Mouse (Mus musculus) lung, adult 2 months (tissue): ENCODE data around the gene Noto. TPM values are rescaled to one million over a fixed set of nuclear protein-coding genes. Genes with fewer than 3 reads are reported as not detected.

Experiments used
- DNase-seq: peaks from one replicate; pipeline ENCODE4 v3.0.0; 2022
- H3K4me1 ChIP-seq: fragments of 200-500 bp; 2 replicates; pipeline ENCODE4 v1.6.1; 2011; ENCODE audit warnings: low read length; ENCODE audit not compliant: control insufficient read depth, insufficient read depth
- H3K4me3 ChIP-seq: fragments of 200-500 bp; replicated peaks from 2 replicates; pipeline ENCODE3; 2011; ENCODE audit warnings: low read depth, mild to moderate bottlenecking, control low read depth, low read length; ENCODE audit errors: extremely low read depth
- CTCF ChIP-seq: fragments of 200-500 bp; IDR thresholded peaks from 2 replicates; pipeline ENCODE4 v1.5.1; 2011; ENCODE audit warnings: mild to moderate bottlenecking, low read length, control low read depth; ENCODE audit not compliant: insufficient read depth
- POLR2A ChIP-seq: fragments of 200-500 bp; IDR thresholded peaks from 2 replicates; pipeline ENCODE4 v1.6.1; 2011; ENCODE audit warnings: low read depth, mild to moderate bottlenecking, control low read depth, low read length, borderline replicate concordance; ENCODE audit errors: extremely low read depth
- whole genome bisulfite sequencing: fragments of 180-500 bp; shearing (Covaris S2); methylation state at CpG from one replicate; pipeline ENCODE4 v1.1.7; 2018; 5-methylcytosine and 5-hydroxymethylcytosine counted together
- polyA plus RNA-seq: library from polyadenylated mRNA; depleted of rRNA; stranded (reverse); fragments of >200 nt; gene quantifications from 2 replicates; pipeline ENCODE4 v1.2.3, GENCODE M21; 2012

The Noto gene
- polyA plus RNA-seq, 1 experiment: not detected

DNA sequence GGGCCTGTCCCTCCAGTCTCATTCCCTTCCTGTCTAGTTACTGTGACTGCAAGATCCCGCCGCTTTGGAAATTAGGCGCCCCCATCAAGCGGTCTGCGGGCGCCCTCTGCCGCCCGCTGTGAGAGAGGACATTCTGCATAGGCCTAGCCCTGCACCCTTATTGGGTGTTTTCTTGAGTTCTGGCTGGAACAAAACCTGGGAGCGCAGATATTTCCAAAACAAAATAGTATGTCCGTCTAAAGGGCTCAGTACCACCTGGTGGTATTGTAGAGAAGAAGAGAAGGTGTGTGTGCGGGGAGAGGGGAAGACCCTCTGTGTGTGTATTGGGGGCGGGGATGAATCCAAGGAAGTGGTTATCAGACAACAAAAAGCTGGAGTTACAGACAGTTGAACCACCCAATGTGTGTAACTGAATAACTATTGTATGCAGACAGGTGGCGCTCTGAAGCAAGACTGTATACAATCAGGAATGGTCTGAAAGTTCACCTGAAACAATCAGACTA, 12.9 kb upstream of the Noto start:
- Histone ChIP-seq H3K4me1 (no peaks in the 10 kb centered on the region; the same call in 1 of the 2 replicates), H3K4me3 (no peak overlapping the region)
- WGBS: 10% methylated on average over 13 of the region's 13 CpGs
- peak; percentile 58 for TF ChIP-seq CTCF
- TF ChIP-seq POLR2A: no peak
- DNase-seq: peak; percentile 49

GRCm38 (mm10) chr6:85415829-85416228, 7.9 kb upstream of the Noto start:
- Histone ChIP-seq H3K4me3 (no peak overlapping the region), H3K4me1 (no peaks in the 10 kb centered on the region; the same call in none of the 2 replicates)
- no peak for DNase-seq
- WGBS: 40% methylated on average over 3 of the region's 3 CpGs
- TF ChIP-seq POLR2A (no peak), CTCF (no peak)

DNA sequence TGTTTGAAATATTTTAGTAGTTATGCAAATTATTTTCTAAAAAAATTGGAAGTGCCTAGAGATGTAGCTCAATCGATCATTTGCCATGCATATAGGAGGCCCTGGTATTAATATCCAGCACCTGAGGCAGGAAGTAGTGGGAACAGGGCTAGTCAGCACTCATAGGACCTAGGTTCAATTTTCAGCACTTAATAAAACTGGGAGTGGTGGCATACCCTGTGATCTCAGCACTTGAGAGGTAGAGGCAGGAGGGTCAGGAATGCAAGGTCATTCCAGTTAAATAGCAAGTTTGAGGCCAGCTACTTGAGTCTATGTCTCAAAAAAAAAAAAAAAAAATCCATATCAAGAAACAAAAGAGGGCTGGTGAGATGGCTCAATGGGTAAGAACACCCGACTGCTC, 4.5 kb upstream of the Noto start:
- 52% methylated on average over 2 of the region's 2 CpGs for WGBS
- no peak for TF ChIP-seq CTCF
- TF ChIP-seq POLR2A: no peak
- no peak overlapping the region for H3K4me3 ChIP-seq

DNA sequence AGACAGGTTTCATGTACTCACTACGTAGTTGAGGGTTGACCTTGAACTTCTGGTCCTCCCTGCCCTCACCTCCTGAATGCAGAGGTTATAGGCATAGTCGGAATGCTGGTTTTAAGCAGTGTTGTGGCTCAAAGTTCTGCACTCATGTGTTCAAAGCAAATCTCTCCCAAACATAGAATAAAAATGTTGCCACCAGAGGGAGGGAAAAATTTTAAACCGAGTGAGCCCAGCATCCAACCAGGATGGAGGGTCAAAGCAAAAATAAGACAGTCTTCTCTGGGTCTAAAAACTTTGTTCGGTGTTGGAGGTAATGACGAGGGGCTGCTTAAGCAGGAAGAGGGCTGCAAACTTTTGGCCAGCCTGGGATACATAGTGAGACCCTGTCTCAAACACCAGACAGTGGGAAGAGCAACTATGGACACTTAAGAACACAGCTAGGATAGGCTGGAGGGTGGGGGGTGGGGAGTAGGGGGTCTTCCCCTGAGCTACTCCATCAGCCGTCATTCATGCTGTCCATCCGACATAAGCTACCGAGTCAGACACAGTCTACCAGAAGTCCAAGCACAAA, 7.7 kb downstream of the Noto start:
- Histone ChIP-seq H3K4me1 (peaks cover 6% of the 10 kb centered on the region; the same call in 1 of the 2 replicates), H3K4me3 (peak overlapping the region; percentile 84)
- TF ChIP-seq CTCF (no peak), POLR2A (no peak)
- no peak for DNase-seq
- WGBS: 52% methylated on average over 8 of the region's 8 CpGs

More for the DNA sequence above, 4.5 kb upstream of the Noto start:
- DNase-seq: no peak
- H3K4me1 ChIP-seq: peaks cover 2% of the 10 kb centered on the region; the same call in 1 of the 2 replicates

DNA sequence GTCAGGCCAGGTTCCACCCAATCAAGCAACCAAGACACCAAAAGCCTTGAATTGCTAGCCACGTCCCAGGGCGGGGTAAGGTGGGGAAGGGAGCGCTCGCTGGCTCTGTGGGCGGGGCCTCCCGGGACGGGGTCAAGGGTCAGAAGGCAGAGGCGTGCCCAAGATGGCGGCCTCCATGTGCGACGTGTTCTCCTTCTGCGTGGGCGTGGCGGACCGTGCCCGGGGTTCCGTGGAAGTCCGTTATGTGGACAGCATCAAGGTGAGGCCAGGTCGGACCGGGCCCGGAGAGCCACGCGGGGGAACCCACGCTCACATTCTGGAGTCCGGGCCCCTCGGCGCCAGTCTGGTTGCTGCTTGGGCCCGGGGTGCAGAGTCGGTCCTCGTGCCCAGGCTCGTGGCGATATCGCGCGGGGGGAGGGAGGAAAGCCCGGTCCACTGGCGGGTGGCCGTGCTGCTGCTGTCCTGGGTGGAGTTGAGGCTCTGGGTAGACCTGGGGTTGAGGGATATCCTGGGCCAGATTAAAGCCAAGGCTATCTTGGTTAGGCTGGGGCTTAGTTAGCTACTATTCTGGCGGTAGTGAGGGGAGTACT, 8.3 kb downstream of the Noto start, which contains the start of gene Smyd5:
Gene Smyd5 (plus strand): TSS at position 148 of the 590 bp plus-strand sequence.
- peak; percentile 89 for DNase-seq
- Histone ChIP-seq H3K4me3 (peak within 1 kb of the TSS; percentile 84), H3K4me1 (peaks cover 6% of the 10 kb centered on the region; the same call in 1 of the 2 replicates)
- TF ChIP-seq POLR2A (no peak), CTCF (no peak)
- WGBS: under 1% methylated on average over 39 of the region's 39 CpGs

- DNase-seq: no peak
Observed at GRCm38 (mm10) chr6:85433865-85434264, 10.2 kb downstream of the Noto start.

GRCm38 (mm10) chr6:85436204-85436603, 12.5 kb downstream of the Noto start:
- no peak for DNase-seq
- Histone ChIP-seq H3K4me1 (peaks cover 6% of the 10 kb centered on the region; the same call in 1 of the 2 replicates), H3K4me3 (no peak overlapping the region)
- 56% methylated on average over 1 of the region's 1 CpGs for WGBS
- TF ChIP-seq POLR2A (no peak), CTCF (no peak)

More at GRCm38 (mm10) chr6:85433865-85434264, 10.2 kb downstream of the Noto start:
- 46% methylated on average over 5 of the region's 5 CpGs for WGBS
- H3K4me3 ChIP-seq: no peak overlapping the region
- peaks cover 6% of the 10 kb centered on the region; the same call in 1 of the 2 replicates for H3K4me1 ChIP-seq
- TF ChIP-seq CTCF (no peak), POLR2A (no peak)

- no peak for TF ChIP-seq POLR2A
- TF ChIP-seq CTCF: no peak
- no peak for DNase-seq
- WGBS: 76% methylated on average over 6 of the region's 6 CpGs
- Histone ChIP-seq H3K4me1 (peaks cover 6% of the 10 kb centered on the region; the same call in 1 of the 2 replicates), H3K4me3 (no peak overlapping the region)
Observed at GRCm38 (mm10) chr6:85436631-85437030, 12.9 kb downstream of the Noto start.

DNA sequence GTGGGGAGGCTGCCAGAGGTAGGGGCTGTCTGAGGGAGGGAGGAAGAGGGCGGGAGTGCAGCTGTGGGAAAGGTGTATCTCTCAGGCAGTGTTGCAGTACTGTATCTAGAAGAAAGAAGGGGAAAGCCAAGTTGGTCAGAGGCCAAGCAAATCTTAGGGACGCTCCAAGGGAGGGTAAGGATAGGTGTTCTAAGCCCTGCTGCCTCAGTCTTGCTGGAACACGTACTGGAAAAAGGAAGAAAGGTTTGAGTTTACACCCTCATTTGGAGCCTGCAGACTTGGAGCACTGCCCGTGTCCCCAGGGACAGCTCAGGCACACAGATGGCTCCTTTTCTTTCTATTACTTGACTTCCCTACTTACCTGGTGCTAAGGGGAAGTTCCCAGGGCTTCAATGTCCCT, 17.5 kb downstream of the Noto start:
- Histone ChIP-seq H3K4me1 (peaks cover 4% of the 10 kb centered on the region), H3K4me3 (no peak overlapping the region)
- 71% methylated on average over 4 of the region's 4 CpGs for WGBS
- no peak for DNase-seq
- TF ChIP-seq CTCF: no peak
- no peak for TF ChIP-seq POLR2A
